In genomic region chr8:120725576-120725950, GRCm38 (mm10) we compare ENCODE assay signal across 1 mouse cellular context.
TF ChIP-seq lines count a peak whose summit lies in the region.

No protein-coding gene starts in this region.

TF ChIP-seq in CH12.LX, 34 proteins besides CTCF, POLR2A, EP300 and RAD21 (continued from another document):
- TF ChIP-seq MAX (IDR thresholded peaks at IDR 0.05; ENCODE audit: low read length) (peak; percentile 52; the same call in 1 of the 2 replicates), POLR2AphosphoS2 (IDR thresholded peaks at IDR 0.05; ENCODE audit: low read depth, low read length) (no peak), UBTF (IDR thresholded peaks at IDR 0.05; ENCODE audit: low read depth, low read length) (no peak), ELF1 (IDR thresholded peaks at IDR 0.05; ENCODE audit: low read depth, low read length) (no peak; the same call in 1 of the 2 replicates), SMC3 (IDR thresholded peaks at IDR 0.05; ENCODE audit: low read depth, low read length) (no peak), ZNF384 (IDR thresholded peaks at IDR 0.05; ENCODE audit: low read depth, low read length) (0 out of 2 replicates have a peak, but pooled peaks have one; percentile 4), TBP (conservative IDR thresholded peaks at IDR 0.05; ENCODE audit: low read depth, low read length) (0 out of 2 replicates have a peak, but pooled peaks have one; percentile 5), NRF1 (IDR thresholded peaks at IDR 0.05; ENCODE audit: low read depth, low read length) (0 out of 2 replicates have a peak, but pooled peaks have one; percentile 4), JUN (IDR thresholded peaks at IDR 0.05; ENCODE audit: insufficient read depth, low read depth, low read length) (no peak)
